Mouse (Mus musculus) hindbrain, embryonic 16.5 days (tissue): ENCODE results near the gene Acin1. TPM values are rescaled to one million over a fixed set of nuclear protein-coding genes. Genes with fewer than 3 reads are reported as not detected.

Experiments
- ATAC-seq: fragments of 200-750 bp; cut with Nextera tagmentation; 2 replicates; pipeline ENCODE4 v1.8.0; 2017; ENCODE audit warnings: moderate TSS enrichment, moderate library complexity
- H3K27ac ChIP-seq: fragments of 300-500 bp; sonication (generic); 2 replicates; pipeline ENCODE4 v1.5.1; 2014; ENCODE audit warnings: low read depth, mild to moderate bottlenecking, control low read depth, low read length, moderate library complexity
- H3K27me3 ChIP-seq: fragments of 300-500 bp; sonication (generic); replicated peaks from 2 replicates; pipeline ENCODE4 v1.6.1; 2014; ENCODE audit warnings: low read length; ENCODE audit not compliant: control insufficient read depth, insufficient read depth
- H3K36me3 ChIP-seq: fragments of 300-500 bp; sonication (generic); 2 replicates; pipeline ENCODE4 v1.6.1; 2014; ENCODE audit warnings: mild to moderate bottlenecking, low read length, moderate library complexity, mixed read lengths; ENCODE audit not compliant: control insufficient read depth, insufficient read depth
- H3K4me1 ChIP-seq: fragments of 300-500 bp; sonication (generic); 2 replicates; pipeline ENCODE4 v1.6.1; 2014; ENCODE audit warnings: low read depth, low read length; ENCODE audit not compliant: control insufficient read depth, insufficient read depth
- H3K4me2 ChIP-seq: fragments of 300-500 bp; sonication (generic); 2 replicates; pipeline ENCODE4 v1.6.1; 2014; ENCODE audit warnings: mild to moderate bottlenecking, low read length, control low read depth, moderate library complexity
- H3K4me3 ChIP-seq: fragments of 300-500 bp; sonication (generic); 2 replicates; pipeline ENCODE4 v1.5.1; 2014; ENCODE audit warnings: mild to moderate bottlenecking, low read length, control low read depth, moderate library complexity
- H3K9ac ChIP-seq: fragments of 300-500 bp; sonication (generic); 2 replicates; pipeline ENCODE4 v1.6.1; 2014; ENCODE audit warnings: low read depth, mild to moderate bottlenecking, control low read depth, low read length, moderate library complexity
- H3K9me3 ChIP-seq: fragments of 300-500 bp; sonication (generic); 2 replicates; pipeline ENCODE4 v1.6.1; 2014; ENCODE audit warnings: mild to moderate bottlenecking, low read length, moderate library complexity; ENCODE audit not compliant: control insufficient read depth
- WGBS: fragments of 180-500 bp; shearing (Covaris S2); extraction: QIAGEN DNeasy Blood & Tissue Kit; methylation state at CpG from one replicate; pipeline ENCODE4 v1.1.7; 2014; 5-methylcytosine and 5-hydroxymethylcytosine counted together
- polyA plus RNA-seq: library from polyadenylated mRNA; unstranded; fragments of >200 nt; fragmentation: Nextera tagmentation; extraction: Ambion mirVana; gene quantifications from 2 replicates; pipeline ENCODE4 v1.2.1, GENCODE M21; 2015

Gene Acin1
- polyA plus RNA-seq, 1 experiment from 2014 or later: 89.5 TPM

DNA sequence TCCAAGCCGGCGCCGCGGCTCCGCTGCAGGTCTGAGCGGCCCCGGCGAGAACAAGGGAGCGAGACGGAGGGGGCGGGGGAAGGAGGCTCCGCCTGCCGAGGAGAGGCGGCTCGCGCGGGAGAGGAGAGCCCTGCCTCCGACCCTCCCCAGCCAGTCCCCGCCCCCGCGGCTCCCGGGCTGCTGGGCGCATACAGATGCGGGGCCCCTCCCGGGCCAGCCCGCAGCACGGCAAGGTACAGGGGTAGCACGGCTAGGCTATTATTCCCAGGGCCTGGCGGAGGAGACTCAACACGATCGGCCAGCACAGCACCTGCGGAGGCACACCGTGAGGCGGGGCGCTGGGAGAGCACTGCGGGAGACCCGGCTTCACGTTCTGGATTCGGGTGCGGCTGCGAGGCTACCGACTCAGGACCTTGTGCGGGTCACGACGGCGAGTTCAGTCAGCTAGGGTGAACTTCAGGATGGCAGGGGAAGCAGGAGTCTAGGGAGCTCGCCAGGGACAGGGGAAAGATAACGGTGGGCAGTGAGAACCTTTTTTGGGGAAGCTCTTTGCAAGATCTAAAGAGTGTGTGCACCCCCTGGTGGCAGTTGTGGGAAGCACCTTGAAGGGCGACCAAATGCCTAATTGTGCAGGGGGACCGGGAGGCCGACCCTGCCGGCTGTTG is 45.3 kb downstream of the Acin1 start, which contains the start of gene Cdh24:
Gene Cdh24, minus strand, starts transcription at position 60 of the 665 bp plus-strand sequence.
- Histone ChIP-seq H3K4me2 (peak within 1 kb of the TSS; percentile 91), H3K27me3 (no peaks in the 10 kb centered on the region), H3K9ac (peak within 1 kb of the TSS; percentile 94), H3K27ac (peak within 1 kb of the TSS; percentile 80), H3K4me3 (peak within 1 kb of the TSS; percentile 82), H3K36me3 (peaks cover 49% of the 10 kb centered on the region), H3K9me3 (no peaks in the 10 kb centered on the region), H3K4me1 (peaks cover 10% of the 10 kb centered on the region)
- ATAC-seq: peak; percentile 93
- 0% methylated on average over 40 of the region's 52 CpGs for WGBS

DNA sequence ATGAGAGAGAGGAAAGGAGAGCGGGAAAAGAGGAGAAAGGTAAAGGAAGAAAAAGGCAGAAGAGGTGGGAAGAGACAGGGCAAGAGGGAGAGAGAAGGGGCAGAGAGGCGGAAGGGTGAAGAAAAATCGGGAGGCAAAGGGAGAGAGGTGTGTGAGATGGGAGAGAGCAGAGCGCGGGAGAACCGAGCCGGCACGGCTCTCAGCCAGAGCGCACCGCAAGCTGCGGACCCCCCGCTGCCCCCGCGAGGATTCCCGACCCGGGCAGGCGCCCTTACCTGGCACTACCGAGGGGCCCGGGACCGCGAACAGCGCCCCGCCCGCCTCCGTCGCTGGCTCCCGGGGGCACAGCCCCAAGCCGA is 45.8 kb downstream of the Acin1 start, which contains the start of gene Gm17606:
Gene Gm17606, plus strand, starts transcription at position 7 of the 359 bp plus-strand sequence.
- Histone ChIP-seq H3K27me3 (no peaks in the 10 kb centered on the region), H3K9me3 (no peaks in the 10 kb centered on the region), H3K27ac (peak within 1 kb of the TSS; percentile 80), H3K9ac (peak within 1 kb of the TSS; percentile 94), H3K36me3 (peaks cover 47% of the 10 kb centered on the region), H3K4me2 (peak within 1 kb of the TSS; percentile 91), H3K4me3 (peak within 1 kb of the TSS; percentile 82), H3K4me1 (peaks cover 10% of the 10 kb centered on the region)
- 0% methylated on average over 12 of the region's 28 CpGs for WGBS
- ATAC-seq: no peak; the same call in 1 of the 2 replicates

- Histone ChIP-seq H3K27ac (no peak overlapping the region), H3K4me3 (peak overlapping the region; percentile 82), H3K9me3 (no peaks in the 10 kb centered on the region), H3K9ac (peak overlapping the region; percentile 60), H3K36me3 (peaks cover 42% of the 10 kb centered on the region), H3K27me3 (no peaks in the 10 kb centered on the region), H3K4me1 (peaks cover 10% of the 10 kb centered on the region), H3K4me2 (peak overlapping the region; percentile 91)
- no peak for ATAC-seq
- 16% methylated on average over 4 of the region's 4 CpGs for WGBS
Measured at GRCm38 (mm10) chr14:54640121-54640520, 46.6 kb downstream of the Acin1 start.

DNA sequence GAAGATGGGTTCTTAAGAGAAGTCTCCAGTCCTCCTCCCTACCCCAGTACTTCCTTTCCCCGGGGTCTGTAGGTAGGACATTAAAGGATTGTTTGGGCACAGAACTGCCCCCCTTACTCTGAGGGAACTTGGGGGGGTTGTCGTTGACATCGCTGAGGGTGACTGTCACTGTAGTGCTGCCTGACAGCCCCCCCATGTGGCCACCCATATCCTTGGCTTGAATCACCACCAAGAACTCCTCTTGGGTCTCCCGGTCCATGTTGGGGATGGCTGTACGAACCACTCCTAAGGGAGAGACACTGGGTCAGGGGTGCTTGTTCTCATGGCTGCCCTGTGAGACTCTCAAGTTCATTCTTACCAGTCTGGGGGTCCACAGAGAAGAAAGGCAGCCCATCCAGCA is 48.5 kb downstream of the Acin1 start:
- H3K4me1 ChIP-seq: peaks cover 10% of the 10 kb centered on the region
- no peak overlapping the region for H3K4me3 ChIP-seq
- no peaks in the 10 kb centered on the region for H3K9me3 ChIP-seq
- WGBS: 73% methylated on average over 5 of the region's 5 CpGs
- H3K27me3 ChIP-seq: no peaks in the 10 kb centered on the region
- no peak overlapping the region for H3K4me2 ChIP-seq
- ATAC-seq: no peak
- H3K9ac ChIP-seq: no peak overlapping the region
- peaks cover 23% of the 10 kb centered on the region for H3K36me3 ChIP-seq
- H3K27ac ChIP-seq: no peak overlapping the region

GRCm38 (mm10) chr14:54636954-54637353 is 49.8 kb downstream of the Acin1 start:
- Histone ChIP-seq H3K9me3 (no peaks in the 10 kb centered on the region), H3K4me3 (no peak overlapping the region), H3K4me1 (peaks cover 10% of the 10 kb centered on the region), H3K9ac (no peak overlapping the region), H3K4me2 (no peak overlapping the region), H3K27me3 (no peaks in the 10 kb centered on the region), H3K36me3 (peaks cover 24% of the 10 kb centered on the region), H3K27ac (no peak overlapping the region)
- 49% methylated on average over 8 of the region's 8 CpGs for WGBS
- no peak for ATAC-seq

- Histone ChIP-seq H3K27ac (no peak overlapping the region), H3K27me3 (no peaks in the 10 kb centered on the region), H3K36me3 (peaks cover 26% of the 10 kb centered on the region), H3K4me1 (peaks cover under 1% of the 10 kb centered on the region), H3K4me2 (no peak overlapping the region), H3K9me3 (no peaks in the 10 kb centered on the region), H3K4me3 (no peak overlapping the region), H3K9ac (no peak overlapping the region)
- ATAC-seq: no peak
- WGBS: 87% methylated on average over 4 of the region's 4 CpGs
Measured at GRCm38 (mm10) chr14:54634182-54634581, 52.5 kb downstream of the Acin1 start.

DNA sequence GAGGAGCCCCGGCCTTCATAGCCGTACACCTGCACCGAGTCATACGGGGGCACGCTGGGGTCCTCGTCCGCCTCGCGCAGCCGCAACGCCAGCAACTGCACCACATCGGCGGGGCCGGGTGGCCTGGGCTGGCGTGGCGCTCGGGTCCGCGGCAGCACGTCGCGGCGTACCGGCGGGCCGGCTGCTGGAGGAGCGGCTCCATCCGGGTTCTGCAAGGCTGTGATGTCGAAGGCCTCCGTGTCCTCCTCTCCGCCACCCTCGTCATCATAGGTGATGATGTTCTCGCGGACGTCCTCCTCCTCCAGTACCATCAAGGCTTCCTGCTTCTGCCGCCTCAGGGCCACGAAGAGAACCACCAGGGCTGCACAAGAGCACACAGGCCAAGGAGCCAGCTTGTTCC is 54.5 kb downstream of the Acin1 start:
- no peak overlapping the region for H3K9ac ChIP-seq
- no peak overlapping the region for H3K27ac ChIP-seq
- no peak for ATAC-seq

DNA sequence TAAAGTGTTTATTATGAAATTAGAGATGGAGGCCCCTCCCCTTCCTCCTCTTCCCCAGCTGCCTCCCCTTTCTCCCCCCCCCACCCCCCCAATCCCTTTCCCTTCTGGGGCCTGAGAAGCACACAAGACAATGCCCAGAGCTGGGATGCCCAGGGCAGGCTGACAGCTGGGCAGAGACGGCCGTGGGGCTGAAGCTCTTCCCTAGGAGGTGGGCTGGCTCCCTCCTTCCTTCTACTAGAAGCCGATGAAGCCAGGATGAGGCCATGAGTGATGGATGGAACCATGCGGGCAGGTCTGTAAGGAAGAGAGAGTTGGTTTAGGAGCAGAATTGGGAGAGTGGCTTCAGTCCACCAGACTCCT is 55.5 kb downstream of the Acin1 start:
- 0 out of 2 replicates have a peak, but pooled peaks have one; percentile 10 for ATAC-seq
- no peak overlapping the region for H3K4me3 ChIP-seq
- H3K4me2 ChIP-seq: no peak overlapping the region
- peaks cover 17% of the 10 kb centered on the region for H3K36me3 ChIP-seq
- H3K4me1 ChIP-seq: no peaks in the 10 kb centered on the region
- 47% methylated on average over 4 of the region's 4 CpGs for WGBS
- no peak overlapping the region for H3K9ac ChIP-seq
- H3K27ac ChIP-seq: no peak overlapping the region; the same call in 1 of the 2 replicates
- no peaks in the 10 kb centered on the region for H3K27me3 ChIP-seq
- no peaks in the 10 kb centered on the region for H3K9me3 ChIP-seq

More for the DNA sequence above, 54.5 kb downstream of the Acin1 start:
- H3K4me2 ChIP-seq: no peak overlapping the region
- H3K4me3 ChIP-seq: no peak overlapping the region
- 97% methylated on average over 33 of the region's 37 CpGs for WGBS
- H3K36me3 ChIP-seq: peaks cover 26% of the 10 kb centered on the region
- H3K27me3 ChIP-seq: no peaks in the 10 kb centered on the region
- H3K9me3 ChIP-seq: no peaks in the 10 kb centered on the region
- H3K4me1 ChIP-seq: no peaks in the 10 kb centered on the region

- ATAC-seq: peak; percentile 58
- H3K27ac ChIP-seq: no peak overlapping the region; the same call in 1 of the 2 replicates
- no peak overlapping the region for H3K4me3 ChIP-seq
- H3K36me3 ChIP-seq: peaks cover 12% of the 10 kb centered on the region
- no peaks in the 10 kb centered on the region for H3K9me3 ChIP-seq
- no peak overlapping the region for H3K4me2 ChIP-seq
- WGBS: 70% methylated on average over 11 of the region's 11 CpGs
- H3K4me1 ChIP-seq: no peaks in the 10 kb centered on the region
- no peaks in the 10 kb centered on the region for H3K27me3 ChIP-seq
- no peak overlapping the region for H3K9ac ChIP-seq
Measured at GRCm38 (mm10) chr14:54630583-54631239, 56.0 kb downstream of the Acin1 start.
